Mouse (Mus musculus) left cerebral cortex, postnatal 4 days (tissue): ENCODE data around the gene Sox30. TPM values are rescaled to one million over a fixed set of nuclear protein-coding genes. Genes with fewer than 3 reads are reported as not detected.
A peak's percentile ranks its signal among the peaks of the same experiment; 100 is the strongest.

Experiments used
- DNase-seq: peaks from one replicate; pipeline ENCODE4 v3.0.0-alpha.2; 2022
- intact Hi-C: fragments of 180-260 bp; cut with DNase I; formaldehyde crosslinking; loops from one replicate; pipeline ENCODE4 v1.15.1; 2025
- total RNA-seq, 2 experiments: library from RNA; stranded (reverse); gene quantifications; 2 replicates each; pipeline ENCODE4 v1.2.3; 2021

Sox30 gene
- total RNA-seq, 2 experiments from 2014 or later = 0.28 to 0.30 TPM

DNA sequence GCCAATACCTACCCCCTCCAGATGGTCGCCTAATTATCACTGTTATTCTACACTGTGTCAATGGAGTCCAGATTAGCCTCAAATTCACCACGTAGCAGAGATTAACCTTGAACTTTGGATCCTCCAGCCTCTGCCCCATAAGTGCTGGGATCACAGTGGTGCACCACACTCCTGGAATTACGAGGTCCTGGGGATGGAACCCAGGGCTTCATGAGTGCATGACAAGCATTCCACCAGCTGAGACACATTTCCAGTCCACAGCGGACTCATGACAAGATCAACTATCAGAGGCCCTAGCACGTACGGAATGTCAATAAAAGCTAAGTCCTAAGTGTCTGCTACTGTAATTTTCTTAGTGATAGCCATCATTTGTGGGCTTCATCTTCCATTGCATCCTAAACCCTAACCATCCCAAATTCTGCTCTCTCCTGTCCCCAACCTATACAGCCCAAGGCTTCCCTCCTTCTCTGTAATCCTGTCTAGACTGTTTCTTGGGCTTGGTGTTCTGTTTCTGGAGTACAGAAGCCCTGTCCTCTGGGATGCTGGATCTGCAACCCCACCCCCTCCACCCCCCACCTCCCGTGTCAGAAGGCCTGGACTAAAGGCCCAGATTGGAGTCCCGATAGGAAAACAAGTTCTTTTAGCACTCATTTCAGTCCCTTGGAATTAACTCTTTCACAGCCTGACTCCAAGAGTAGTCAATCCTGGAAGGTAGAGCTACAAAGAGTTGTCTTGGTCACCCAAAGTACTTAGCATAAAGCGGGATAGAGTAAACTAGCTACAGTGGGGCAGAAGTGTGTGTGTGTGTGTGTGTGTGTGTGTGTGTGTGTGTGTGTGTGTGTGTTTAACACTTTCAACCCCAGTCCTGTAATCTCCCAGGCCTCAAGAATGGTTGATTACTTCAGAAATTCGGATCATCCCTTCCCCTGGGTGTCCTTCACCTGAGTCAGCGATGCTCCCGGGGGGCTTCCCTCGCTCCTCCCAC, 75.1 kb downstream of the Sox30 start:
- intact Hi-C loops = loop anchor here (10.0 kb wide), 1 partner anchor 90 kb away; no protein-coding TSS in a partner anchor

DNA sequence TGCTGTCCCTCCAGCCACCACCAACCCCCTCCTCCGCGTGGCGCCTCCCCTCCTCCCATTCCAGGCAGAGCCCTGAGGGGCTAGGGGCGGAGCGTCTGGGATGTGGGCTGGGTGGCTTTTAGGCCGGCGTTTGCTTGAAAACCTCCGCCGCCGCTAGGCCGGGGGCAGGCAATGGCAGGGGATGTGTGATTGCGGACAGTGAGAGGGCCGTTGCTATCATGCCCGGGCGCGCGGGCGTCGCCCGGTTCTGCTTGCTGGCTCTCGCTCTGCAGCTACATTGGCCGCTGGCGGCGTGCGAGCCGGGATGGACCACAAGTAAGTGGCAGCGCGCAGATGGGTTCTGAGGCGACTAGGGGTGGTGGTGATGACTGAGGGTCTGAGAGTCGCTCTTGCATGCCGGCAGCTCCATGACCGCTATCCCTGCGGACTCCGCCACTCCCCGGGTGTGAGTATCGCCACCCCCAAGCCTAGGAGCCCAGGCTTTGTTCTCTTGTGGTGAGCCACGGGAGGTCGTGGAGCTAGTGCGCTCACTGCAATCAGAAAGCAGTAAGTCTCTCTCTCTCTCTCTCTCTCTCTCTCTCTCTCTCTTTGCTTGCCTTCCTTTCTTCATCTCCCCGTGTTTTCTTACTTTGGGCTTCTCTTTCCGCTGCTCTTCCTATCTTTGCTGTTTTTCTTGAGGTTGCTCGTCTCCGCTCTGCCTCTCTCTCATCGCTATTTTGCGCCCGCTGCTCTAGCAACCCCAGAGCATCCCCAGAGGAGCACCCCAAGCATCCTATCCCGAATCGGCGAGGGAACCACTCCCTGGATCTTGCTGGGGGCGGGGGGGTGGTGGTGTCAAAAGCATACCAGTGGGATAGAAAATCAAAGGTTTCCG, 76.0 kb downstream of the Sox30 start, which contains the start of gene Adam19:
Gene Adam19, plus strand, starts transcription at position 97 of the 874 bp plus-strand sequence.
- intact Hi-C loops = loop anchor here (10.0 kb wide), 1 partner anchor 91 kb away; no protein-coding TSS in a partner anchor
- DNase-seq = peak; percentile 88

More for the DNA sequence above, 75.1 kb downstream of the Sox30 start:
- DNase-seq = no peak

DNA sequence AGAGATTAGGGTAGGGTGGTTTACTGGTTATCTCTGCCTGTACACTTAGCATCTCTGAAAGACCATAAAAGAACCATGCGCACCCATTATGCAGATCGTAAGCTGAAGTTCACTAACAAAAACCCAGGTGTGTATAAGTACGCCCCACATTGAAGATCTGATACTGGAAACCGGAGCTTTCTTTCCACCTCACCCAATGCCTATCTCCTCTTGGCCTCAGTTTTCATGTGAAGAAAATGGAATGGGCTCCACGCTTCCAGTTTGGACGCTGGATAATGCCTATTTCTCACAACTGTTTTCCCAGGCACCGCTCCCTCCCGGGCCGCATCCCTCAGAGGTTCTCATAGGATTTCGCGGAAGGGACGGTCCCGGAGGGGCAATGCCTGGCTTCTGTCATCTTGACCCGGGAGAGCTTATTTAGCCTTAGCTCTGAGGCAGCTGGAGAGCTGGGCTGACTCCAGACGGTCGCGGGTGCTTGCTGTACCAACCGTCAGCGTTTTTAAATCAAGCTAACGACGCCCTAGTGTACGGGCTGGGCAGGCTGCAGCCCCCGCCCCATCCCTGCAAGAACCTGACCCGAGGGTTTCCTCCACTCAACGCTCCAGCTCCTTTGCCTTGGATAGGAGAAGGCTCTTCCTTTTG, 76.8 kb downstream of the Sox30 start:
- intact Hi-C loops = loop anchor here (10.0 kb wide), 1 partner anchor 92 kb away; no protein-coding TSS in a partner anchor
- peak; percentile 34 for DNase-seq

DNA sequence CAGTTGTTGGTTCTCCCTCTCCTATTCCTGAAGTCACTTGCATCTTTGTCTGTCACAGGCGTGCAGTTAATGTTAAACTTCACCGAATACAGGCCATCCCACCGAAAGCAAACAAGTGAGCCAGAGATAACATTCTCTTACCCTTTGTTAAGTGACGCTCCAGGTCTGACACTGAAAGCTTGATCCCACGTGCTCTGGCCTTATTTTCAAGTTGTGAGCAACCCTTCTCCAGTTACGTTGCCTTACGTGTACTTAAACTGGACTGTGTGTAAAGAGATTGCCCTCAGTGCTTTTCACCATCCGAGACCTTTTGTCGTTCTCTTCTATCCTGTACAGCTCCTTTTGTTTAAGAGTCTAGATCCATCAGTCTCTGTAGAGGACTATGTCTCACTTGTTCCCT, 77.9 kb downstream of the Sox30 start:
- no peak for DNase-seq
- intact Hi-C loops = loop anchor here (10.0 kb wide), 1 partner anchor 93 kb away; no protein-coding TSS in a partner anchor

DNA sequence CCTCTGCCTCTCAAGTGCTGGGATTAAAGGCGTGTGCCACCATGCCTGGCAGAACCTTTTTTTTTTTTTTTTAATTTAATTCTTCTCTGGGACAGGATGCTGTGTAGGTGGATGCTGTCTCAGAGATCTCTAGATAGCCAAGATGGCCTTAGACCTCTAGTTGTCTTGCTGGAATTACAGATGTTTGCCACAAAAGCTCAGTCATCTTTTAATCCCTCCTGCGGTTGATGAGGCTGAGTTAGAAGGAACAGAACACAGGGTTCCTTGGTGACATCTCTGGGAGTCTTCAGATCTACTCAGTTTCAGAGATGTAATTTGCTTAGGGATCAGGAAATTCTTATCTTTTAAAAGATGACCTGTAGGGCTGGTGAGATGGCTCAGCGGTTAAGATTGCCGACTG, 78.8 kb downstream of the Sox30 start:
- DNase-seq = no peak
- intact Hi-C loops = loop anchor here (10.0 kb wide), 1 partner anchor 94 kb away; no protein-coding TSS in a partner anchor

DNA sequence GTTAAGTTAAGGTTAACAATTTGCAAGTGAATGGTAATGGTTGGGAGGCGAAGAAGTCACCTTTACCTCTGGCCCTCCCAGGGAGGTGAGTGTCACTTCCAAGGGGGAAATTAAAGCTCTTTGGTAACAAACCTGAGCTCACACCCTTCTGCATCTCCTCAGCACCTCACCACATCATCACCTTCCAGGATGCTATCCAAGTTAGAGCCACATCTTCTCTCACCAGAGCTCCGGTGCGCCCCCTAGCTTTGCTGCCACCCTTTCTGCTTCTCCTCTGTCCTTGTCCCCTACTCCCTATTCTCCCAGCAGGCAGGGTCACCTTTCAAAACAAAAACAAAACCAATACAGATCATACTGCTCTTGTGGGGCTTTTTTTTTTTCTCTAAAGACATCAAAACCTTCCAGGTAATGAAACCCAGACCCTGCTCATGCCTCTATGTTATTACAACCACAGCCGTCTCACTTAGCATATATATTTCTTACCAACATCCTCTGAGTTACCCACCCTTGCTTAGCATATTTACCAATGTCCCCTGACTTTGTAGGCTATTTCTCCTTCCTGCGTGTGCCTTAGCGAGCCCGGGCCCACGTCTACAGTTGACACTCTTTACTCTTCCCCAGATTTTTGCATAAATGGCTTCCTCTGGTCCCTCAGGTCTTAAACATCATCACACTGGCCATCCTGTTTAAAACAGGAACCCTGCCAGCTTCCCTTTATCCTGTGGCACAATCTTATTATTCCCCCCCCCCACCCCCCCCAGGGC, 80.0 kb downstream of the Sox30 start:
- DNase-seq = no peak
- intact Hi-C loops = loop anchor here (10.0 kb wide), 1 partner anchor 95 kb away; no protein-coding TSS in a partner anchor

DNA sequence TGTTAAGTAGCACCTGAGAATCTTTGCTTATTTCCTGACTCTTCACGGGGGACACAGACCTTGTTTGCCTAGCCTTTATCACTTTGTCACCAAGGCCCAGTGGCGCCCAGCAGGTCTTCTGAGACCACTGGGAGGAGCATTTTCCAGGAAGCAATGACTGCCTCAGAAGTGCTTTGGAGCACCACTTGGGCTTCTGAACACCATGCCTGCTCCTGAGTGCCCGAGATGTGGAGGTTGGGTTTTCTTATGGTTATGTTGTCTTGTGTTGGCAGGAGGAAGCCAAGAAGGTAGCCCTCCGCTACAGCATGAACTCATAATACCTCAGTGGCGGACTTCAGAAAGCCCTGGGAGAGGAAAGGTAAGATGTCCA, 80.5 kb downstream of the Sox30 start:
- no peak for DNase-seq
- intact Hi-C loops = no loop called here

DNA sequence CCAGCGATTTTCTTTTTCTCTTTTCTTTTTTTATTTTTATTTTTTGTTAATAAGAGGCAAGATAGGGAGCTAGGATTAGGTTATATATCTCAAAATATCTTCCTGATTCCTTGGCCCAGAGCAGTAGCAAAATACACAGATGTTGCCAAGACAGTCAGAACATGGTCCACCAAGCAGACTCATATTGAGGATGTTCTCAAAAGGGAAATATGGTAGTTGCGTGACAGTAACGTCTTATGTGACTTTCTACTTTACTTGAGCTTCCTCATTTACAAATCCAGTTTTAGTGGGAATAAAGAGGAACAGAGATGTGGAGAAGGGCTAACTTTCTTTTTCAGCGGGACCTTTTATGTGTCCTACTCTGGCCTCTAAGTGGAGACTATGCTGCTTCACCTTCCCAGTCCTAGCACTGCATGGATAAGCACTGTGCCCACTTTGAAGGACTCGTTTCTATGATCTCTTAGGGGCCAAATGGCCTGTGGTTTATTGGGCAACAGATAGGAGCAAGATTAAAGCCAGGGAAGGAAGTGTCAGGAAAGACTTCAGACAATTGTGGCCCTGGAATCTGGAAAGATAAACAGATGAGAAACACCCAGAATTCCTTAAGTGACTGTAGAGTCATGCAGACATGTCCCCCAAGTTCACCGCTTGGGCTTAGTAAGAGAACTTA, 81.8 kb downstream of the Sox30 start:
- intact Hi-C loops = no loop called here
- no peak for DNase-seq

DNA sequence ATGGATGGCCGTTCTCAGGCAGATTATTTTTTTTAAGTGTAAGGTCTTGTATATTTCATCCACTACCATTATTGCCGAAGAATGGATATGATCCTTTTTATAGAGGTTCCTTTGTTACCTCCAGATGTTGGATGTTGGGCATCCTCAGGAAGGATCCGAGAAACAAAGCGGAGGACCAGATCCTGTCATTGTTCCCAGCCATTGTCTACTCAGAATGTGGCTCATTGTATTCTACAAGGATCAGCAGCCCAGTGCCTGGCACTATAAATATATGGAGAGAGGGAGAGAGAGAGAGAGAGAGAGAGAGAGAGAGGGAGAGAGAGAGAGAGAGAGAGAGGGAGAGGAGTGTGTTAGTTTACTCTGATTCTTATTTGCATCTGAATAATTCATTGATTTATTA, 82.5 kb downstream of the Sox30 start:
- DNase-seq = no peak
- intact Hi-C loops = no loop called here

DNA sequence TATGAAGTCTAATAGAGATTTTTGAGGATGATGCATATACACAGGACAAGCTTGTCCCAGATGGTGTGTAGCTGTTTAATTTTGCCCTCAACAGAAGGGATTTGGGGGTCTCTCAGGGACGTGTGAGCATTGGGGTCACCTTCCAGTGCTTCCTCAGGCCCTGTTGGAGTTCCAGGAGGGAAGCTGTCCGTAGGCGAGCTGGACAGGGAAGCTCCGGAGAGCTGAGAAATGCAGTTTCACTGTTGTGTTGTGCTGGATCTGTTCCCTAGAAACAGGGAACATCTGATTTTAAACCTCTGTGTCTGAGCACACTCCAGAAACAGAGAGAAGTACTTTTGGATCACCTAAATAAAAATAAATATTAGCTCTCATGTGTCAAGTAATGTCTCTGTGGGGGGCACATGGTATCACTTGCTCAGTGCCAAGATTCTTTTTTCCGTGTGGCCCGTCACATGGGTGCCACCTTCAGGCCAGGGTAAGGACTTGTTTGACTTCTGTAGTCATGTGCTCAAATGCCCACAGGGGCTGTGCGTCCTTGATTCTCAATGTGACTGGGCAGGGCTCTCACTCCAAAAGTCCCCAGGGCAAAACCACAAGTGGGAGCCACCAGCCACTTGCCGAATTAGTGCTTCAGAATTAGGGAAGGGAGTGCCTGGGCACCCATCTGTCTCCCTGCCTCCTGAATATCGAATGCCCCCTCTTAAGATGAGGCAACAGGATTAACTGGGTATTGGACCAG, 83.1 kb downstream of the Sox30 start:
- intact Hi-C loops = no loop called here

DNA sequence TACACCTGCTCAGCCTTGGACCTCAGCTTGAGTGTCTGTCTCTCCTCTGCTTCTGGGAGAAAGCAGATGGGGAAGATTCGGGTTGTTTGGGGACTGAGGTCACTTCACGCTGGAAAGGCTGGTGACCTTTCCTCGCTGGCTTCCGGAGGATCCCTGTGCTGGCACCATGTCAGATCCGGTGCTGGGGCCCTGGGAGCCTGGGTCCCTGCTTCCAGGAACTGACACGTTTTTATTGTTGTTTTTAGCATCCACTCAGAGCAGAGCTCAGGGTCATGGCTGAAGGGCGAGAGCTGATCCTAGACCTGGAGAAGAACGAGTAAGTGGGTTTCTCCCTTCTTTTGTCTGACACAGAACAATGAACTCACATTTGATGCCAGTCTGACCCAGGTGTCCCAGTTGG, 84.7 kb downstream of the Sox30 start:
- intact Hi-C loops = no loop called here
- DNase-seq = no peak

More for the DNA sequence above, 83.1 kb downstream of the Sox30 start:
- DNase-seq = no peak

DNA sequence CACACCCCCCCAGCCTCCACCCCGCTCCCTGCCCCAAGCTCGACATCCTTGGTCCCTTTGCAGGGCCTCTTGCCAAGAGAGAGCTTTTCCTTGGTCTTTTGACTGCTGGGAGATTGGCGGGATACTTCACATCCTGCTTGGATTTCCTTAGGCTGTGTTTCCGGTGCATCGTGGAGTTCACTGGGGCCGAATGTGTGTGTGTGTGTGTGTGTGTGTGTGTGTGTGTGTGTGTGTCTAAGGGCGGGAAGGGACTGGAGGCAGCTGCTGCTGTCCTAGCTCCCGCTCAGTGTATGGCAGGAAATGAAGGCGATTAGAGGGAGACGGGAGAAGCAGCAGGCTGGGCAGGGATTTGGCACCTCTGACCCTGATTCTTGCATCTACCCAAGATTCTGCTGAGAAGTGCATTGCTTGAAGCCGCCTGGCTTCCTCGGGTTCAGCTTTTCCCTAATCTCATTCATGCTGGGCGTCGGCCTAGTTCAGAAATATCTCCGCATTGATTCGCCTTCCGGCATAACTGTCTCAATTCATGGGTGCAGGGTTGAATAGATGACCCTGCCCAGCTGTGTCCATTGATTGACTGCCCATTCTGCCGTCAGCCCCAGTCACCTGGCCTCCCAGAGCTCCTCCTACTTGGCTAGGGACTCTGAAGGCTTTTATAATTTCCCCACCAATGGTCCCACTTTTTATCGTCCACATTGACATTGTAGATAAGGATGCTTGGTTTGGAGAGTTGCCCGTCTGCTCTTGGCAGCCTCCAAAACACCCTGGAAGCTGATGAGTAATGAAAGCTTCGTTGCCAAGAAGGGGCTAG, 85.3 kb downstream of the Sox30 start:
- peak; percentile 61 for DNase-seq
- intact Hi-C loops = no loop called here

Other genes with a start within 250 kb of the Sox30 start
- gene Clint1, start 128.3 kb upstream of the Sox30 start, total RNA-seq = 10 to 100 TPM; 41.0 to 42.3 TPM
- gene Lsm11, start 35.4 kb upstream of the Sox30 start, total RNA-seq = 10 to 100 TPM; 92.2 to 93.4 TPM
- gene Thg1l, start 24.8 kb upstream of the Sox30 start, total RNA-seq = 10 to 100 TPM; 12.2 to 16.1 TPM
- gene Gm12166, start 72.0 kb downstream of the Sox30 start, total RNA-seq = 1 to 10 TPM; 2.2 to 4.4 TPM
- gene Adam19, start 75.7 kb downstream of the Sox30 start, total RNA-seq = 10 to 100 TPM; 40.0 to 44.9 TPM
- under 1 TPM; 0.10 to 0.22 TPM for gene Nipal4, start 186.2 kb downstream of the Sox30 start, total RNA-seq